Mouse (Mus musculus): ENCODE results near the gene Ahcyl2.

DNA sequence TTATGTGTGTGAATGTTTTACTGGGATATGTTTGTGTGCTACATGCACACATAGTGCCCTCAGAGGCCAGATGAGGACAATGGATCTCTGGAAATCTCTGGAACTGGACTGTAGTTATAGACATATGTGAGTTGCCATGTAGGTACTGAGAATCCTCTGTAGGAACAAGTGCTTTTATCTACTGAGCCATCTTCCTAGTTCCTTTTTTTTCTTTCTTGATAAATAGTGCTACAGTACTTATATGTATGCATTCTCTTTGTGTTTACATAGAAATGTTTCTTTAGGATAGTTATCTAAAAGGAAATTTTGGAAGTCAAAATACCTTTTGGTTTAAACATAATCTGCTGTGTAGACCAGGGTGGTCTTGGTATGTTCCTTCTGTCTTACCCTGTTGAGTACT is 12.3 kb downstream of the Ahcyl2 start:
- TF ChIP-seq ZMIZ1 (IDR thresholded peaks at IDR 0.05; ENCODE audit: low read depth, low read length) (no peak), BHLHE40 (IDR thresholded peaks at IDR 0.05; ENCODE audit: low read depth, low read length) (no peak), ETS1 (conservative IDR thresholded peaks at IDR 0.05; ENCODE audit: low read depth, low read length) (no peak), ZKSCAN1 (IDR thresholded peaks at IDR 0.05; ENCODE audit: borderline replicate concordance, low read depth, low read length) (no peak), MAX (IDR thresholded peaks at IDR 0.05; ENCODE audit: low read length) (no peak), MEF2A (IDR thresholded peaks at IDR 0.05; ENCODE audit: borderline replicate concordance, low read depth, low read length) (no peak)

All from CH12.LX (cell line).